Mouse (Mus musculus) limb, embryonic 11.5 days (tissue): Measurements from ENCODE around the gene Ndufb10. TPM values are rescaled to one million over a fixed set of nuclear protein-coding genes. Genes with fewer than 3 reads are reported as not detected.

Source experiments
- ATAC-seq: fragments of 200-750 bp; cut with Nextera tagmentation; 2 replicates; pipeline ENCODE4 v1.8.0; 2017; ENCODE audit warnings: low read depth; ENCODE audit not compliant: insufficient number of reproducible peaks, low FRiP score, low TSS enrichment
- DNase-seq: peaks from one replicate; pipeline ENCODE4 v3.0.0-alpha.2; 2015; ENCODE audit warnings: low spot score
- H3K27ac ChIP-seq: fragments of 300-500 bp; sonication (generic); replicated peaks from 2 replicates; pipeline ENCODE4 v1.5.1; 2014; ENCODE audit warnings: low read depth, mild to moderate bottlenecking, low read length
- H3K27me3 ChIP-seq: fragments of 300-500 bp; sonication (generic); 2 replicates; pipeline ENCODE4 v1.6.1; 2014; ENCODE audit warnings: mild to moderate bottlenecking, low read length, mixed read lengths; ENCODE audit not compliant: control insufficient read depth, insufficient read depth
- H3K36me3 ChIP-seq: fragments of 300-500 bp; sonication (generic); 2 replicates; pipeline ENCODE4 v1.6.1; 2014; ENCODE audit warnings: mild to moderate bottlenecking, low read length, moderate library complexity, mixed read lengths; ENCODE audit not compliant: control insufficient read depth, insufficient read depth
- H3K4me1 ChIP-seq: fragments of 300-500 bp; sonication (generic); 2 replicates; pipeline ENCODE4 v1.6.1; 2014; ENCODE audit warnings: low read length, mixed read lengths; ENCODE audit not compliant: control insufficient read depth, insufficient read depth
- H3K4me2 ChIP-seq: fragments of 300-500 bp; sonication (generic); 2 replicates; pipeline ENCODE4 v1.6.1; 2014; ENCODE audit warnings: low read depth, mild to moderate bottlenecking, moderate library complexity; ENCODE audit not compliant: severe bottlenecking
- H3K4me3 ChIP-seq: fragments of 300-500 bp; sonication (generic); 2 replicates; pipeline ENCODE4 v1.5.1; 2014; ENCODE audit warnings: low read depth, low read length
- H3K9ac ChIP-seq: fragments of 300-500 bp; sonication (generic); 2 replicates; pipeline ENCODE4 v1.6.1; 2014; ENCODE audit warnings: mild to moderate bottlenecking, low read length
- H3K9me3 ChIP-seq: fragments of 300-500 bp; sonication (generic); 2 replicates; pipeline ENCODE4 v1.6.1; 2016; ENCODE audit warnings: low read length; ENCODE audit not compliant: control insufficient read depth
- WGBS: fragments of 180-500 bp; shearing (Covaris S2); extraction: QIAGEN DNeasy Blood & Tissue Kit; methylation state at CpG from one replicate; pipeline ENCODE4 v1.1.7; 2014; 5-methylcytosine and 5-hydroxymethylcytosine counted together
- polyA plus RNA-seq: library from polyadenylated mRNA; unstranded; fragments of >200 nt; fragmentation: Nextera tagmentation; extraction: Ambion mirVana; gene quantifications from 2 replicates; pipeline ENCODE4 v1.2.1, GENCODE M21; 2014

Gene Ndufb10
- polyA plus RNA-seq, 1 experiment from 2014 or later: 211 TPM

GRCm38 (mm10) chr17:24676187-24676586, 48.1 kb downstream of the Ndufb10 start:
- Histone ChIP-seq H3K27ac (no peak overlapping the region), H3K4me1 (peaks cover 14% of the 10 kb centered on the region), H3K9ac (no peak overlapping the region), H3K4me3 (no peak overlapping the region), H3K9me3 (no peaks in the 10 kb centered on the region), H3K27me3 (no peaks in the 10 kb centered on the region), H3K36me3 (peaks cover 31% of the 10 kb centered on the region), H3K4me2 (no peak overlapping the region)
- DNase-seq (peak; percentile 84), ATAC-seq (no peak)
- 61% methylated on average over 2 of the region's 2 CpGs for WGBS

DNA sequence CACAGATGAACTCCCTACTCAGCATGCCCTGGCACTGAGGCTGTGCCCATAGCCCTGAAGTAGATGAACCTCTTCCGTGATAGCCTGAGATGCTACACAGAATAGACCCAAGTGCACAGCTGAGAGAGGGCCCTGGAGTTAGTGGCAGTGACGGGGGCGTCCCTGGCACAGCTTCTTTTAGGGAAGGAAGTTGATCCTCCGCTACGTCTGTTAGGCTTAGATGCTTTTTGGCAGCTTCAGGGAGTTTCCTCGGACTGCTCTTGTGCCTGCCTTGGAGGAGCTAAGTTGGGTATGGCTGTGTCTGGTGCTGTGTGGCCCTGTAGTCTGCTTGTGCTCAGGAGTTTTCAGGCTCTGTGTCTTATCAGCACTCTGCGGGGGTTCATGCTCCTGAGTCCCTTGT, 50.0 kb downstream of the Ndufb10 start:
- Histone ChIP-seq H3K9ac (no peak overlapping the region), H3K9me3 (no peaks in the 10 kb centered on the region), H3K4me2 (no peak overlapping the region), H3K4me3 (no peak overlapping the region), H3K27me3 (no peaks in the 10 kb centered on the region), H3K4me1 (peaks cover 23% of the 10 kb centered on the region), H3K27ac (no peak overlapping the region), H3K36me3 (peaks cover 17% of the 10 kb centered on the region)
- WGBS: 85% methylated on average over 7 of the region's 7 CpGs
- ATAC-seq (no peak), DNase-seq (no peak)

- 30% methylated on average over 5 of the region's 5 CpGs for WGBS
- no peak overlapping the region for H3K4me3 ChIP-seq
- DNase-seq (no peak), ATAC-seq (no peak)
- H3K4me1 ChIP-seq: peaks cover 23% of the 10 kb centered on the region
- peak overlapping the region; percentile 22; the same call in 1 of the 2 replicates for H3K4me2 ChIP-seq
- no peaks in the 10 kb centered on the region for H3K9me3 ChIP-seq
- H3K36me3 ChIP-seq: no peaks in the 10 kb centered on the region
- H3K27ac ChIP-seq: no peak overlapping the region
- no peaks in the 10 kb centered on the region for H3K27me3 ChIP-seq
- peak overlapping the region; percentile 9; the same call in 1 of the 2 replicates for H3K9ac ChIP-seq
These were observed 52.1 kb downstream of the Ndufb10 start for GRCm38 (mm10) chr17:24672141-24672540.

Other genes starting within 250 kb of the Ndufb10 start
- gene Mlst8, start 245.4 kb downstream of the Ndufb10 start, polyA plus RNA-seq: 30.3 and 36.2 TPM in 2 replicates
- gene Caskin1, start 235.9 kb downstream of the Ndufb10 start, polyA plus RNA-seq: 2.3 and 2.5 TPM in 2 replicates
- gene Traf7, start 196.5 kb downstream of the Ndufb10 start, polyA plus RNA-seq: 89.3 and 102 TPM in 2 replicates
- gene Rab26, start 190.3 kb downstream of the Ndufb10 start, polyA plus RNA-seq: 1.8 and 3.1 TPM in 2 replicates
- gene Pkd1, start 174.6 kb downstream of the Ndufb10 start, polyA plus RNA-seq: 20.8 and 22.5 TPM in 2 replicates
- gene Tsc2, start 91.8 kb downstream of the Ndufb10 start, polyA plus RNA-seq: 62.7 and 66.8 TPM in 2 replicates
- 19.5 and 23.2 TPM in 2 replicates for gene Nthl1, start 91.8 kb downstream of the Ndufb10 start, polyA plus RNA-seq
- 59.3 and 60.4 TPM in 2 replicates for gene Slc9a3r2, start 74.2 kb downstream of the Ndufb10 start, polyA plus RNA-seq
- 0.31 and 0.54 TPM in 2 replicates for gene Npw, start 66.0 kb downstream of the Ndufb10 start, polyA plus RNA-seq
- gene Zfp598, start 54.8 kb downstream of the Ndufb10 start, polyA plus RNA-seq: 36.3 and 42.0 TPM in 2 replicates
- gene Syngr3, start 34.5 kb downstream of the Ndufb10 start, polyA plus RNA-seq: 6.6 and 6.9 TPM in 2 replicates
- 53.0 and 63.3 TPM in 2 replicates for gene Gfer, start 28.3 kb downstream of the Ndufb10 start, polyA plus RNA-seq
- 1.5 and 1.7 TPM in 2 replicates for gene Noxo1, start 28.2 kb downstream of the Ndufb10 start, polyA plus RNA-seq
- 120 and 121 TPM in 2 replicates for gene Tbl3, start 16.8 kb downstream of the Ndufb10 start, polyA plus RNA-seq
- 0.16 TPM in 1 of 2 replicates, not detected in the other for gene Rnf151, start 6.4 kb downstream of the Ndufb10 start, polyA plus RNA-seq
- gene Rps2, start 6.4 kb downstream of the Ndufb10 start, polyA plus RNA-seq: 1,548 and 1,633 TPM in 2 replicates
- not detected in 2 replicates for gene Rpl3l, start 3.3 kb upstream of the Ndufb10 start, polyA plus RNA-seq
- gene Msrb1, start 12.2 kb upstream of the Ndufb10 start, polyA plus RNA-seq: 24.9 and 27.0 TPM in 2 replicates
- gene Hs3st6, start 28.5 kb upstream of the Ndufb10 start, polyA plus RNA-seq: 3.1 and 3.4 TPM in 2 replicates
- gene Meiob, start 79.8 kb upstream of the Ndufb10 start, polyA plus RNA-seq: not detected in 2 replicates
- 27.2 and 28.8 TPM in 2 replicates for gene Hagh, start 115.7 kb upstream of the Ndufb10 start, polyA plus RNA-seq
- gene Fahd1, start 125.9 kb upstream of the Ndufb10 start, polyA plus RNA-seq: 16.6 and 18.5 TPM in 2 replicates
- gene Igfals, start 141.5 kb upstream of the Ndufb10 start, polyA plus RNA-seq: 0.24 and 0.47 TPM in 2 replicates
- 65.1 and 66.0 TPM in 2 replicates for gene Nubp2, start 161.9 kb upstream of the Ndufb10 start, polyA plus RNA-seq
- gene Spsb3, start 162.2 kb upstream of the Ndufb10 start, polyA plus RNA-seq: 36.8 and 42.1 TPM in 2 replicates
- 20.5 and 20.8 TPM in 2 replicates for gene Eme2, start 170.6 kb upstream of the Ndufb10 start, polyA plus RNA-seq
- gene Mrps34, start 170.6 kb upstream of the Ndufb10 start, polyA plus RNA-seq: 82.3 and 84.8 TPM in 2 replicates
- gene Nme3, start 172.0 kb upstream of the Ndufb10 start, polyA plus RNA-seq: 51.5 and 53.0 TPM in 2 replicates
- gene Mapk8ip3, start 212.5 kb upstream of the Ndufb10 start, polyA plus RNA-seq: 31.0 and 32.0 TPM in 2 replicates
- 201 and 259 TPM in 2 replicates for gene Jpt2, start 236.2 kb upstream of the Ndufb10 start, polyA plus RNA-seq